In the genomic region with DNA sequence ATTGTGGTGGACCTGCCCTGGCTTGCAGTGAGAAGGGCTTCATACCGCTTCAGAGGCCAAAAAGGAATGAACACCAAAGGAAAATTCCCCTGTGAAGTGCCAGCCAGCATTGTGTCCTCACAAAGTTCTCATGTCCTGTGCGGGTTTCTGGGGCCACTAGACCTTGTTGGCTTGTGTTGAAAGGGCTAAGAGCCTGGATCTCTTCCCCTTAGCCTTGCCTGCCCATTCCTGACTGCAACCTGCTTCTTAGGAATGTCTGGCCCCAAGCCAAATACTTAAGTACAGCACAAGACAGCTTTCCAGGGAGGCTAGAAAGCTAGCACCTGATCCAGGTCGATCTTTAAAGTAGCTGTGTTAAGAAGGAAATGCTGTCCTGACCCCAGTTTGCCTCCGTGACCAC, we compare ENCODE assay signal across 11 mouse cellular contexts. TPM values are rescaled to one million over a fixed set of nuclear protein-coding genes. Genes with fewer than 3 reads are reported as not detected.
A peak's percentile ranks its signal among the peaks of the same experiment; 100 is the strongest.
DNase-seq lines count a peak whose midpoint lies in the region; ATAC-seq and TF ChIP-seq lines count a peak whose summit lies in the region.
"Had no signal": no experiment of that assay in that cellular context is flagged by ENCODE, and none has a peak within 500 bp of the region (broad histone marks: within the 10 kb centered on the region; RNA-seq: fewer than 3 reads in every experiment).

No protein-coding gene starts in this region.

- ATAC-seq in kidney, embryonic 15.5 days (replicated peaks; ENCODE audit: low FRiP score) = no peak
- no peak for ATAC-seq in stomach, embryonic 16.5 days (ENCODE audit: insufficient read depth, low FRiP score)
- ATAC-seq in inflammation-experienced regulatory T-cells, adult 6 months = no peak

- TF ChIP-seq CTCF in kidney, adult 2 months (conservative IDR thresholded peaks at IDR 0.05; ENCODE audit: insufficient read depth, insufficient read length, low read depth, low read length) = no peak

- no peaks in the 10 kb centered on the region; the same call in 1 of the 2 replicates for H3K36me3 ChIP-seq in kidney, adult 2 months (ENCODE audit: control insufficient read depth, insufficient read depth, low read length)
- H3K36me3 ChIP-seq in kidney, embryonic 15.5 days = peaks cover 100% of the 10 kb centered on the region
- H3K36me3 ChIP-seq in stomach, embryonic 16.5 days (ENCODE audit: control insufficient read depth, insufficient read depth, low read length) = peaks cover 46% of the 10 kb centered on the region

- no peaks in the 10 kb centered on the region for H3K27me3 ChIP-seq in kidney, adult 2 months (replicated peaks; ENCODE audit: control insufficient read depth, insufficient read depth, low read length)
- no peaks in the 10 kb centered on the region for H3K27me3 ChIP-seq in kidney, embryonic 15.5 days
- no peaks in the 10 kb centered on the region for H3K27me3 ChIP-seq in stomach, embryonic 16.5 days (ENCODE audit: control insufficient read depth, insufficient read depth, low read length)
- H3K27me3 ChIP-seq: limb, embryonic 13.5 days; megakaryocyte, embryonic 14.5 days had no signal

- 34% methylated on average over 4 of the region's 4 CpGs for WGBS in kidney, adult 2 months
- 77% methylated on average over 4 of the region's 4 CpGs for WGBS in kidney, embryonic 15.5 days
- 63% methylated on average over 4 of the region's 4 CpGs for WGBS in stomach, embryonic 16.5 days

- no peak for TF ChIP-seq POLR2A in kidney, adult 2 months (IDR thresholded peaks at IDR 0.05; ENCODE audit: low read depth, low read length)

- H3K27ac ChIP-seq in kidney, adult 2 months (ENCODE audit: insufficient read depth, low read depth, low read length) = peak overlapping the region; percentile 30; the same call in 1 of the 2 replicates
- H3K27ac ChIP-seq in kidney, embryonic 15.5 days = no peak overlapping the region
- peak overlapping the region; percentile 24; the same call in 1 of the 2 replicates for H3K27ac ChIP-seq in stomach, embryonic 16.5 days (ENCODE audit: low read length)
- H3K27ac ChIP-seq: limb, embryonic 13.5 days had no signal

- peak; percentile 42 for DNase-seq in adrenal gland, postnatal 14 days
- DNase-seq in adrenal gland, adult 18-20 months (ENCODE audit: low spot score in 2 of 2) = no peak
- peak; percentile 78 for DNase-seq in kidney, adult 2 months
- DNase-seq in kidney, postnatal 25 days = peak; percentile 49 to 60
- DNase-seq in urinary bladder, postnatal 14 days (ENCODE audit: low spot score) = no peak
- DNase-seq: thymus, postnatal 36 days had no signal

- no peak overlapping the region for H3K4me2 ChIP-seq in kidney, embryonic 15.5 days
- H3K4me2 ChIP-seq in stomach, embryonic 16.5 days (ENCODE audit: low read depth, low read length) = no peak overlapping the region
- H3K4me2 ChIP-seq: limb, embryonic 13.5 days had no signal

- H3K9me3 ChIP-seq in kidney, embryonic 15.5 days (replicated peaks) = no peaks in the 10 kb centered on the region
- H3K9me3 ChIP-seq in stomach, embryonic 16.5 days (replicated peaks; ENCODE audit: control insufficient read depth, low read length) = no peaks in the 10 kb centered on the region
- H3K9me3 ChIP-seq: limb, embryonic 13.5 days; megakaryocyte, embryonic 14.5 days had no signal

- H3K9ac ChIP-seq in kidney, embryonic 15.5 days = no peak overlapping the region
- H3K9ac ChIP-seq in stomach, embryonic 16.5 days (ENCODE audit: low read length) = no peak overlapping the region; the same call in 1 of the 2 replicates
- H3K9ac ChIP-seq: limb, embryonic 13.5 days had no signal

- no peak overlapping the region for H3K4me3 ChIP-seq in kidney, adult 2 months (ENCODE audit: insufficient read depth, low read depth, low read length)
- H3K4me3 ChIP-seq in kidney, embryonic 15.5 days (replicated peaks) = no peak overlapping the region
- H3K4me3 ChIP-seq in stomach, embryonic 16.5 days (replicated peaks; ENCODE audit: low read length) = no peak overlapping the region
- H3K4me3 ChIP-seq: limb, embryonic 13.5 days; megakaryocyte, embryonic 14.5 days had no signal

- peaks cover 10% of the 10 kb centered on the region; the same call in 1 of the 2 replicates for H3K4me1 ChIP-seq in kidney, adult 2 months (ENCODE audit: control insufficient read depth, insufficient read depth, low read length)
- peaks cover 9% of the 10 kb centered on the region for H3K4me1 ChIP-seq in kidney, embryonic 15.5 days
- peaks cover 8% of the 10 kb centered on the region; the same call in 1 of the 2 replicates for H3K4me1 ChIP-seq in stomach, embryonic 16.5 days (ENCODE audit: control insufficient read depth, insufficient read depth, low read length)

RNA-seq across cellular contexts. Expression of a gene that starts 14.1 kb away (rescaled TPM):
- total RNA-seq in adrenal gland, postnatal 14 days (2021) = 31.6 and 38.3 TPM in 2 replicates
- 10 to 100 TPM; 16.1 to 24.6 TPM for total RNA-seq in adrenal gland, adult 18-20 months (2021)
- 36.3 and 43.1 TPM in 2 replicates for polyA plus RNA-seq in kidney, adult 2 months (2012; rRNA removed)
- polyA plus RNA-seq in kidney, embryonic 15.5 days (2015; fragmentation: Nextera tagmentation; extraction: Ambion mirVana) = 57.3 and 60.4 TPM in 2 replicates
- 26.1 and 26.5 TPM in 2 replicates for polyA plus RNA-seq in stomach, embryonic 16.5 days (2015; fragmentation: Nextera tagmentation; extraction: Ambion mirVana)
- polyA plus RNA-seq in inflammation-experienced regulatory T-cells, adult 6 months (2017; shearing (Covaris generic)) = 10 to 100 TPM; 15.5 to 19.6 (median 16.0) TPM

RNA-seq across cellular contexts. Expression of a gene that starts 27.4 kb away (rescaled TPM):
- 11.1 and 24.2 TPM in 2 replicates for total RNA-seq in adrenal gland, postnatal 14 days (2021)
- total RNA-seq in adrenal gland, adult 18-20 months (2021) = 10 to 100 TPM in 1 of 2 experiments, 1 to 10 TPM in 1; 9.1 to 12.0 TPM
- polyA plus RNA-seq in kidney, adult 2 months (2012; rRNA removed) = 8.5 and 12.6 TPM in 2 replicates
- polyA plus RNA-seq in kidney, embryonic 15.5 days (2015; fragmentation: Nextera tagmentation; extraction: Ambion mirVana) = 11.4 and 13.2 TPM in 2 replicates
- 9.4 and 11.8 TPM in 2 replicates for polyA plus RNA-seq in stomach, embryonic 16.5 days (2015; fragmentation: Nextera tagmentation; extraction: Ambion mirVana)
- 10 to 100 TPM; 11.5 to 59.1 (median 35.3) TPM for polyA plus RNA-seq in inflammation-experienced regulatory T-cells, adult 6 months (2017; shearing (Covaris generic))

RNA-seq across cellular contexts. Expression of a gene that starts 36.6 kb away (rescaled TPM):
- total RNA-seq in adrenal gland, postnatal 14 days (2021) = 93.9 and 95.9 TPM in 2 replicates
- 10 to 100 TPM; 77.1 to 94.1 TPM for total RNA-seq in adrenal gland, adult 18-20 months (2021)
- 25.4 and 28.4 TPM in 2 replicates for polyA plus RNA-seq in kidney, adult 2 months (2012; rRNA removed)
- polyA plus RNA-seq in kidney, embryonic 15.5 days (2015; fragmentation: Nextera tagmentation; extraction: Ambion mirVana) = 223 and 224 TPM in 2 replicates
- polyA plus RNA-seq in stomach, embryonic 16.5 days (2015; fragmentation: Nextera tagmentation; extraction: Ambion mirVana) = 193 and 213 TPM in 2 replicates
- polyA plus RNA-seq in inflammation-experienced regulatory T-cells, adult 6 months (2017; shearing (Covaris generic)) = 100 to 1,000 TPM; 162 to 177 (median 172) TPM

Comparison
In these comparisons a context has a peak if more than half of its experiments do, and no peak if none do; other contexts are left out.
1. DNase-seq: peak in adrenal gland, postnatal 14 days (single experiment), kidney, adult 2 months (single experiment) and kidney, postnatal 25 days (2 of 2); none in adrenal gland, adult 18-20 months (0 of 2) and urinary bladder, postnatal 14 days (single experiment).